Comparison of ENCODE assay signal across 14 mouse cellular contexts in the genomic region with DNA sequence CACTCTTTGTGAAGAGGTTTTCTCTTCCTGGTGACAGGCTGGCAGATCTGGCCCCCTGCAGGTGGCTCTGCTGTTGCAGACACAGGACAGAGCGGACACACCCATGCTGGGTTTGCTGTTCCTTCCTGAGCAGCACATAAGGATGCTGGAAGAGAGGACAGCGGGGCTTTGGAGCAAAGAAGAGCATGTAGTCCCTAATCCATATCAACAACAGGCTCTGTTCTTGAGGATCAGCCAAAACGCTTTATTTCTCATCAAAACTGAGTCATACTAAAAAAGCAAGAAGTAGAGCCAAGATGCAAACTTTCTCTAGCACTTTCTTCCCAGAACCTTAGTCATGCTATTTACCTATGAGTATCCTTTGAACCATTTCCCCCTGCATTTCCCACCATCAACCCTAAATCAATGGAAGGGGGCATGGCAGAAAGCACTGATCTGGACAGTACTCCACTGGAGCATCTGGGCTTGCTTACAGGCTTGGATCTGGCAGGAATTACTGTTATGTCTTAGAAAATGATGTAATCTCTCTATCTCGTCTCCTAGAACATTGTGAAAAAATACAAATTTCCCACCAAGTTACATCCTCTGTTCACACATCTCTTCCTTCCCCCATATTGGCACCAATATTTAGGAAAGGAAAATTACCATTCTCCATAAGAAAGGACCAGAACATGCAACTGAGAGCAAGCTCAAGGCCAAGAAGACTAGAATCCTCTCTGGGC.
DNase-seq lines count a peak whose midpoint lies in the region; ATAC-seq and TF ChIP-seq lines count a peak whose summit lies in the region.
"Had no signal": no experiment of that assay in that cellular context is flagged by ENCODE, and none has a peak within 500 bp of the region (broad histone marks: within the 10 kb centered on the region; RNA-seq: fewer than 3 reads in every experiment).

No protein-coding gene starts in this region.

- no peak overlapping the region for H3K4me2 ChIP-seq in kidney, embryonic 15.5 days
- H3K4me2 ChIP-seq: liver, embryonic 11.5 days; lung, embryonic 15.5 days; neural tube, embryonic 12.5 days had no signal

- no peak for ATAC-seq in erythroblast, adult 5-6 weeks (replicated peaks; ENCODE audit: low FRiP score, poor library complexity, severe bottlenecking)
- ATAC-seq in kidney, embryonic 15.5 days (replicated peaks; ENCODE audit: low FRiP score): no peak

- WGBS in kidney, embryonic 15.5 days: 66% methylated on average over 4 of the region's 4 CpGs

- no peaks in the 10 kb centered on the region for H3K36me3 ChIP-seq in kidney, embryonic 15.5 days
- H3K36me3 ChIP-seq: lung, embryonic 15.5 days; neural tube, embryonic 12.5 days had no signal

- no peaks in the 10 kb centered on the region for H3K27me3 ChIP-seq in kidney, embryonic 15.5 days
- H3K27me3 ChIP-seq: lung, embryonic 15.5 days; megakaryocyte, embryonic 14.5 days; neural tube, embryonic 12.5 days had no signal

- peak; percentile 37 for DNase-seq in layer of hippocampus, adult 11-12 months (ENCODE audit: low spot score)
- DNase-seq in layer of hippocampus, adult 9-10 months (ENCODE audit: low spot score): no peak
- DNase-seq in heart, adult 8-10 months (ENCODE audit: low spot score): peak; percentile 61
- peak in 1 of 2 experiments; percentile 53 for DNase-seq in layer of hippocampus, adult 2 months (ENCODE audit: low spot score in 2 of 2)
- DNase-seq in right cerebral cortex, postnatal 25 days: peak; percentile 35
- no peak for DNase-seq in MN1 (ENCODE audit: low spot score)
- DNase-seq: gastrocnemius, adult 2 months; kidney, postnatal 10 days had no signal

- no peaks in the 10 kb centered on the region for H3K4me1 ChIP-seq in kidney, embryonic 15.5 days
- H3K4me1 ChIP-seq: lung, embryonic 15.5 days; megakaryocyte, embryonic 14.5 days; neural tube, embryonic 12.5 days had no signal

- no peaks in the 10 kb centered on the region for H3K9me3 ChIP-seq in kidney, embryonic 15.5 days (replicated peaks)
- H3K9me3 ChIP-seq: lung, embryonic 15.5 days; megakaryocyte, embryonic 14.5 days; neural tube, embryonic 12.5 days had no signal

- H3K4me3 ChIP-seq in layer of hippocampus, adult 2 months: no peak overlapping the region
- no peak overlapping the region for H3K4me3 ChIP-seq in kidney, embryonic 15.5 days (replicated peaks)
- H3K4me3 ChIP-seq: gastrocnemius, adult 2 months; lung, embryonic 15.5 days; megakaryocyte, embryonic 14.5 days; neural tube, embryonic 12.5 days had no signal

- H3K27ac ChIP-seq in layer of hippocampus, adult 2 months: peak overlapping the region; percentile 61
- H3K27ac ChIP-seq in kidney, embryonic 15.5 days: no peak overlapping the region
- H3K27ac ChIP-seq: gastrocnemius, adult 2 months; lung, embryonic 15.5 days; neural tube, embryonic 12.5 days had no signal

- TF ChIP-seq CTCF in layer of hippocampus, adult 2 months (conservative IDR thresholded peaks at IDR 0.05): peak; percentile 53

- no peak overlapping the region for H3K9ac ChIP-seq in kidney, embryonic 15.5 days
- H3K9ac ChIP-seq: lung, embryonic 15.5 days; neural tube, embryonic 12.5 days had no signal

Comparison
In these comparisons a context has a peak if more than half of its experiments do, and no peak if none do; other contexts are left out.
1. DNase-seq: peak in layer of hippocampus, adult 11-12 months (single experiment), heart, adult 8-10 months (single experiment) and right cerebral cortex, postnatal 25 days (single experiment); none in layer of hippocampus, adult 9-10 months (single experiment) and MN1 (single experiment).